Mouse (Mus musculus) forebrain, embryonic 14.5 days (tissue): Measurements from ENCODE around the gene Med24. TPM values are rescaled to one million over a fixed set of nuclear protein-coding genes. Genes with fewer than 3 reads are reported as not detected.

Experiments used
- ATAC-seq: fragments of 200-750 bp; cut with Nextera tagmentation; 2 replicates; pipeline ENCODE4 v1.8.0; 2017; ENCODE audit warnings: mild to moderate bottlenecking, moderate library complexity
- DNase-seq: peaks from one replicate; pipeline ENCODE4 v3.0.0-alpha.2; 2015; ENCODE audit warnings: low spot score
- H3K27ac ChIP-seq: fragments of 300-500 bp; sonication (generic); 2 replicates; pipeline ENCODE4 v1.5.1; 2014; ENCODE audit warnings: low read depth, mild to moderate bottlenecking, control low read depth, low read length, moderate library complexity
- H3K27me3 ChIP-seq: fragments of 300-500 bp; sonication (generic); replicated peaks from 2 replicates; pipeline ENCODE4 v1.6.1; 2014; ENCODE audit warnings: low read length, control low read depth, mixed read lengths; ENCODE audit not compliant: control insufficient read depth, insufficient read depth
- H3K36me3 ChIP-seq: fragments of 300-500 bp; sonication (generic); 2 replicates; pipeline ENCODE4 v1.6.1; 2014; ENCODE audit warnings: low read length, control low read depth; ENCODE audit not compliant: control insufficient read depth, insufficient read depth
- H3K4me1 ChIP-seq: fragments of 300-500 bp; sonication (generic); 2 replicates; pipeline ENCODE4 v1.6.1; 2014; ENCODE audit warnings: antibody characterized with exemption, low read length, control low read depth; ENCODE audit not compliant: control insufficient read depth, insufficient read depth
- H3K4me2 ChIP-seq: fragments of 300-500 bp; sonication (generic); 2 replicates; pipeline ENCODE4 v1.6.1; 2014; ENCODE audit warnings: mild to moderate bottlenecking, control low read depth, low read length
- H3K4me3 ChIP-seq: fragments of 300-500 bp; sonication (generic); 2 replicates; pipeline ENCODE4 v1.5.1; 2014; ENCODE audit warnings: low read depth, low read length, control low read depth
- H3K9ac ChIP-seq: fragments of 300-500 bp; sonication (generic); 2 replicates; pipeline ENCODE4 v1.6.1; 2014; ENCODE audit warnings: mild to moderate bottlenecking, low read length, control low read depth, moderate library complexity
- H3K9me3 ChIP-seq: fragments of 300-500 bp; sonication (generic); replicated peaks from 2 replicates; pipeline ENCODE4 v1.6.1; 2016; ENCODE audit warnings: low read length, control low read depth, mixed read lengths; ENCODE audit not compliant: control insufficient read depth
- WGBS: fragments of 180-500 bp; shearing (Covaris S2); extraction: QIAGEN DNeasy Blood & Tissue Kit; methylation state at CpG from one replicate; pipeline ENCODE4 v1.1.7; 2014; 5-methylcytosine and 5-hydroxymethylcytosine counted together
- polyA plus RNA-seq: library from polyadenylated mRNA; unstranded; fragments of >200 nt; fragmentation: Nextera tagmentation; extraction: Ambion mirVana; gene quantifications from 2 replicates; pipeline ENCODE4 v1.2.1, GENCODE M21; 2014

The Med24 gene
- polyA plus RNA-seq, 1 experiment from 2014 or later = 76.0 TPM

- ATAC-seq = no peak
- WGBS = 89% methylated on average over 4 of the region's 4 CpGs
- H3K36me3 ChIP-seq = peaks cover 86% of the 10 kb centered on the region
These were observed 32.7 kb upstream of the Med24 start for GRCm38 (mm10) chr11:98761939-98762338.

GRCm38 (mm10) chr11:98756711-98757110, 27.5 kb upstream of the Med24 start:
- Histone ChIP-seq H3K27me3 (no peaks in the 10 kb centered on the region), H3K4me3 (no peak overlapping the region), H3K4me2 (no peak overlapping the region), H3K36me3 (peaks cover 82% of the 10 kb centered on the region), H3K9me3 (no peaks in the 10 kb centered on the region), H3K4me1 (peaks cover 9% of the 10 kb centered on the region), H3K27ac (no peak overlapping the region), H3K9ac (no peak overlapping the region)
- WGBS = 84% methylated on average over 12 of the region's 12 CpGs
- ATAC-seq (no peak), DNase-seq (no peak)

More at GRCm38 (mm10) chr11:98761939-98762338, 32.7 kb upstream of the Med24 start:
- H3K9me3 ChIP-seq = no peaks in the 10 kb centered on the region
- no peak overlapping the region for H3K4me2 ChIP-seq
- no peak overlapping the region for H3K27ac ChIP-seq
- no peak for DNase-seq
- H3K4me3 ChIP-seq = no peak overlapping the region
- H3K27me3 ChIP-seq = no peaks in the 10 kb centered on the region
- H3K4me1 ChIP-seq = peaks cover 19% of the 10 kb centered on the region
- no peak overlapping the region for H3K9ac ChIP-seq

- ATAC-seq (no peak), DNase-seq (no peak)
- 89% methylated on average over 6 of the region's 6 CpGs for WGBS
- Histone ChIP-seq H3K4me2 (no peak overlapping the region), H3K4me1 (peaks cover 17% of the 10 kb centered on the region), H3K27me3 (no peaks in the 10 kb centered on the region), H3K9ac (no peak overlapping the region), H3K9me3 (no peaks in the 10 kb centered on the region), H3K36me3 (peaks cover 74% of the 10 kb centered on the region), H3K27ac (no peak overlapping the region), H3K4me3 (no peak overlapping the region)
These were observed 26.6 kb upstream of the Med24 start for GRCm38 (mm10) chr11:98755726-98756380.

DNA sequence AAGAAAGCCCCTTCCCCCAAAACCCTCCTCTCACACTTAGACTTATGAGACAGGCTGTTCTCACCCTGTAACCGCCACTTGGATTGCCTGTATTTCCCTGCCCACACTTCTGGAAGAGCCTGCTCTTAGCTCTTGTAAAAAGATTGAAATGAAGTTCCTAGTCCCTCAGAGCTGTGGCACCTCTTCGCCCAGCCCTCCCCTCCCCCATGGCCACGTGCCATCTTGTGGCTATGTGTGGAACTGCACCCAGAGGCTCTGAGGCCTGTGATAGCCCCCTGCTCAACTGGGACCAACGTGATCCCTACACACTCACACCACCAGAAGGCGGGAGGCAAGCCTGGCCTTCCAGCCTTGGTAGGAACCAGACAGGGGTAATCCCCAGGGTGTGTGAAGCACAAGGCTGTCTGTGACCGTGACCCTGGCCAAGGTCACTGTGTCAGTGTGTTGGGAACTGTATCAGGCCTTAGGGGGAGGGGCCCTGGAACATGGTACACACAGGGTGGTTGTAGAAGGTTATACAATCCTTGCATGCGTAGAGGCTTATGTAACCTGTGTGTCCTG, 25.5 kb upstream of the Med24 start:
- Histone ChIP-seq H3K4me2 (no peak overlapping the region), H3K4me1 (peaks cover 29% of the 10 kb centered on the region), H3K27ac (peak overlapping the region; percentile 63; the same call in 1 of the 2 replicates), H3K36me3 (peaks cover 63% of the 10 kb centered on the region), H3K9me3 (no peaks in the 10 kb centered on the region), H3K4me3 (no peak overlapping the region), H3K9ac (no peak overlapping the region), H3K27me3 (no peaks in the 10 kb centered on the region)
- ATAC-seq = peak; percentile 43
- DNase-seq = peak; percentile 81
- WGBS = 24% methylated on average over 7 of the region's 7 CpGs

DNA sequence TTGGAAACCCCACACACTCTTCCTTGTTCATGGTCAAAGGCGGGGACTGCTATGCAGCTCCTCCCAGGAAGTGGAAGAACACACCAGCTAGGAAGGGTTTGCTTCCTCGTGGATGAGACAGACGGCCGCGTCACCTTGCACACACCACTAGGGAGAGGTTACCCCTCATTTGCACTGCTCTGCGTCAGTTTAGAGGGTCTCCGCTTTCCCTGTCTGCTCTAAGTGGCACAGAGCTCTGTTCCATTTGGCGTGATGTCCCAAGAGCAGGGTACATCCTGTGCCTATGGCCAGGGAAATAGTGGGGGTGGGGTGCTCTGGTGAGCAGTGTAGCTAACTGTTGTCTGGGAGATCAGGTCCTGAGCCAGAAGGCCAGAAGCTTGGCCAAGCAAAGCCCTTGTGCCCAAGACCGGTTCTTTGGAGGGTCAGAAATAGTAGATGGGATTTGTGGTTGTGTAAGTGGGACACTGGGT, 25.0 kb upstream of the Med24 start:
- no peaks in the 10 kb centered on the region for H3K27me3 ChIP-seq
- peaks cover 62% of the 10 kb centered on the region for H3K36me3 ChIP-seq
- no peak overlapping the region for H3K4me2 ChIP-seq
- ATAC-seq = no peak
- H3K9ac ChIP-seq = no peak overlapping the region
- peaks cover 34% of the 10 kb centered on the region for H3K4me1 ChIP-seq
- WGBS = 82% methylated on average over 9 of the region's 9 CpGs
- no peaks in the 10 kb centered on the region for H3K9me3 ChIP-seq
- DNase-seq = no peak
- no peak overlapping the region for H3K4me3 ChIP-seq
- H3K27ac ChIP-seq = peak overlapping the region; percentile 63; the same call in 1 of the 2 replicates

DNA sequence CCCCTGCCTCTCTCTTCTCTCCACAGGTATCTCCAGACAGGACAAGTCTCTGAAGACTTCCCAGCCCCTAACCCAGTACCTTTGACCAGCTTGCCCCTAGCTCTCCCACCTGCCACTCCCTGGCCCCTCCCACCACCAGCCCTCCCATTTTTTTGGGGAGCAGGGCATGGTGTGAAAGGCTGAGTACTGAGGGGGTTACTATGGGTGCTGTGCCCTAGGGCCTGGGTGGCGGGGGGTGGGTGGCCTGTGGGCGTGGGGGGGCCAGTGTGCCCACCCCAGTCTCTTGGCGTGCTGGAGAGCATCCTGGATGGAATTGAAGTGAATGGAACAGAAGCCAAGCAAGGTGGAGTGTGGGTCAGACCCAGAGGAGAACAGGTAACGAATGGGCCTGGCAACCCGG, 24.0 kb upstream of the Med24 start:
- Histone ChIP-seq H3K27ac (0 out of 2 replicates have a peak overlapping the region, but pooled peaks have one; percentile 17), H3K9ac (no peak overlapping the region), H3K36me3 (peaks cover 54% of the 10 kb centered on the region), H3K4me2 (no peak overlapping the region), H3K4me1 (peaks cover 43% of the 10 kb centered on the region), H3K27me3 (no peaks in the 10 kb centered on the region), H3K4me3 (no peak overlapping the region), H3K9me3 (no peaks in the 10 kb centered on the region)
- DNase-seq (no peak), ATAC-seq (no peak)
- 83% methylated on average over 5 of the region's 5 CpGs for WGBS

- H3K4me2 ChIP-seq = no peak overlapping the region
These were observed 23.4 kb upstream of the Med24 start for GRCm38 (mm10) chr11:98752562-98753140.

DNA sequence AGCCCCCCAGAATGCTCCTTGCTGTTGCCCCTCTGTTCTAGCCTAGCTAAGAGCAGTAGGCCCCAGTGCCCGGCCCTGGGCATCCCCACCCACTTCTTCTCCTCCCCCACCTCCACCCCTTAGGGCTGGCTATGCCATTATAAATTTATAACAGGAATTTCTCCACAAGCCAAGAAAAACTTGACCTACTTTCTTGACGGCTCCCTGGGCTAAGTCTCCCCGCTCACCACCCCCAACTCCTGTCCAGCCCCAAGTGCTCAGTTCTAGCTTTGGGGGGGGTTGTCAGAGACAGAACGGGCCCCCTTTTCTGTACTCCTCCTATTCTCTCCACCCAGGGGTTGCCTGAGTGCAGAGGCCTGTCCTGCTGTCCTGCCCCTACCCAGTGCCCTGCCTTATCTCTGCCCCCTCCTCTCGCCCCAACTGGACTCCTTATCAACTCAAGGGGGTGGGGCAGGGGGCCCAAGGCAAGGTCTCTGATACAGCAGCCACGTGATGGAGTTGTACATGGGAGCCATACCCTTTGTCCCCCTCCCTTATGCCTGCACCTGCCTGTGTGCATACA, 22.1 kb upstream of the Med24 start:
- H3K9ac ChIP-seq = peak overlapping the region; percentile 55
- peak overlapping the region; percentile 59 for H3K4me2 ChIP-seq
- no peaks in the 10 kb centered on the region for H3K9me3 ChIP-seq
- DNase-seq (no peak), ATAC-seq (peak; percentile 27)
- 25% methylated on average over 6 of the region's 6 CpGs for whole genome bisulfite sequencing
- H3K36me3 ChIP-seq = peaks cover 36% of the 10 kb centered on the region
- H3K4me1 ChIP-seq = peaks cover 59% of the 10 kb centered on the region
- H3K27ac ChIP-seq = peak overlapping the region; percentile 94
- no peaks in the 10 kb centered on the region for H3K27me3 ChIP-seq
- 0 out of 2 replicates have a peak overlapping the region, but pooled peaks have one; percentile 4 for H3K4me3 ChIP-seq

More at GRCm38 (mm10) chr11:98752562-98753140, 23.4 kb upstream of the Med24 start:
- 0 out of 2 replicates have a peak overlapping the region, but pooled peaks have one; percentile 17 for H3K27ac ChIP-seq
- peak overlapping the region; percentile 21; the same call in 1 of the 2 replicates for H3K9ac ChIP-seq
- peaks cover 49% of the 10 kb centered on the region for H3K36me3 ChIP-seq
- peaks cover 49% of the 10 kb centered on the region for H3K4me1 ChIP-seq
- no peaks in the 10 kb centered on the region for H3K9me3 ChIP-seq
- 86% methylated on average over 10 of the region's 10 CpGs for WGBS
- DNase-seq (no peak), ATAC-seq (no peak)
- no peak overlapping the region for H3K4me3 ChIP-seq
- no peaks in the 10 kb centered on the region for H3K27me3 ChIP-seq
